Mouse (Mus musculus): ENCODE measurements around the gene Lect2.

GRCm38 (mm10) chr13:56578097-56578496 lies 29.8 kb upstream of the Lect2 start:
- TF ChIP-seq EP300 (IDR thresholded peaks at IDR 0.05; ENCODE audit: low read depth) (no peak), CTCF (IDR thresholded peaks at IDR 0.05; ENCODE audit: low read depth) (no peak)
